Mouse (Mus musculus): ENCODE results near the gene Olfr981. TPM values are rescaled to one million over a fixed set of nuclear protein-coding genes. Genes with fewer than 3 reads are reported as not detected.
"Not testable (repeated sequence)": the region's sequence is repeated elsewhere in the genome, so short reads cannot be mapped to it uniquely, and the experiment has no call there.

Gene Olfr981
- not detected for total RNA-seq (2021)
- long read RNA-seq, experiment 1 = 0 reads
- long read RNA-seq, experiment 2 = 0 reads

DNA sequence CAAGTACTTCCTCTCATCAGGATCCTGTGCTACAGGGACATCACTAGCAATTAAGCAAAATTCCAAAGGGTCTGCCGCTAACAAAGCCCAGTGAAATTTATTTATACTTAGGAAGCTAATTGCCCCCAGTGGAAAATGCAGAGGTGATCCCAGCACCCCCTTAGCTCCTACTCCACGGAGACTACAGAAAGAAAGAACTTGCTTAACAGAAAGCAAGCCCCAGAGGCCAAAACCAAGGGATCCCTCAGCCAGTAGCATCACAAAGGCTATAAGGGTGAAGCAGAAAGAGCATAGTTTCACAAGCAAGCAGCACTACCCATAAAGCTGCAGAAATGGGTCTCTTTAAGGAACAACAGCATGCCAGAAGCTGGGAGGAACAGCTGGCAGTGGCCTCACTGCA lies at the start of gene Olfr981:
TSS of gene Olfr981 (plus strand) at position 301 of the 400 bp plus-strand sequence.
- DNase-seq (ENCODE audit: low spot score in 2 of 2) = no peak

DNA sequence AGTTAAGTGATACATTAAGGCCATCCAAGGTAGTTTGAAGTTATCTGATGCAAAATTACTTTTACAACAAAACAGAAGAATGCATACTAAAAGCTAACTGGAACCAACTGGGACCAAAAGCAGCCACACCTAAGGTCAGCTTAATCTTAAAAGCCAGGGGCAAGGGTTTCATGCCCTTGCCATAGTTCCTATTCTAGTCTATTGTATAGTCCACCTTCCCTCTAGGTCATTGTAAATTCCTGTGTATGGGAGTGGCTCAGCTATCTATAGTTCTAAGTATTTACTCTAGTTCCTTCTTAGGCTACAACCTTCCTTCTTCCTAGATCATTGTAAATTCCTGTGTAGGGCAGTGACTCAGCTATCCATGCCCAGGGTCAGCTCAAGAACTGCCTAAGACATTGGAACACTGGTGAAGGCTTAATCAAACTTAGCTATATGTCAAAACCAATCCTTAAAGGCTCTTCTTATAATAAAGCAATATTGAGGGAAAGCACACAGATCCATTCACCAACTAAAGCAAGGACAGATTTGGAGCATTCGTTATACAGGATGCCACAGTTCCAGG lies 44.6 kb upstream of the Olfr981 start:
- not testable (repeated sequence) for DNase-seq (ENCODE audit: low spot score in 2 of 2)

DNA sequence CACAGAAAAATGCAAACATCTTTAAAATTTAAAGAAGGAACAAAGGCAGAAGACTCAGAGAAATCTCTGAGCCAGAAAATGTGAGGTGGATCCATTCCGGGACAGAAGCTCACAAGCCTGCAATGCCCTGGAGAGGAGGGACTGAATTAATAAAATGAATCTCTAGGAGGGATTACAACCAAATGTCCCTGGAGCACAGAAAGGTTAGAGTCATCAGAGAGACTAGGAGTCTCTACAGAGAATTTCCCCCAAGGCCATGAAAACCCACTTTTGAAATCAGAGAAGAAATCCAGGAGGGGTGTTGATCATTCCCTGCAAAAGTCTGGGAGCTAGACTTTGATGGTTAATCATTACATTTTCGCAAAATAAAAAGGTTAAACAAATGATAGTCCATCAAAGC lies 29.5 kb upstream of the Olfr981 start, which contains the start of gene Olfr978:
TSS of gene Olfr978 (plus strand) at position 301 of the 400 bp plus-strand sequence.
- DNase-seq (ENCODE audit: low spot score in 2 of 2) = no peak

DNA sequence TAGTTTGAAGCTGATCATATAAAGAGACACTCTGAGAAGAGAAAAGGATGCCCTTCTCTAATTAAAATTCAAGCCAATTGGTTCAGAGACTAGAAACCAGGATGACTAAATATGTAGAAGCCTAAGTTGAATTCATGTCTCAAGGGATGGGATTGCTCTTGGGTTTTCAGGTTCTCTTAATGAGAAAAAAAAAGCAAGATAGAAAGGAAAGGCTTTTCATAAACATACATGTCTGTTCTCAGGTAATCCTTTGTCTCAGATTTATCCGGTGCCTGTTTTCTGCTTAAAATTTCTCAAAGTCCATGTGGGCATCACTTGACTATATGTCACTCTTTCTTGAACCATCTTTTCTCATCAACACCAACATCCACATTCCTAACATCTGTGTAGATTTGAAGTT lies 17.9 kb upstream of the Olfr981 start, which contains the start of gene Olfr979:
TSS of gene Olfr979 (minus strand) at position 101 of the 400 bp plus-strand sequence.
- no peak for DNase-seq (ENCODE audit: low spot score in 2 of 2)

DNA sequence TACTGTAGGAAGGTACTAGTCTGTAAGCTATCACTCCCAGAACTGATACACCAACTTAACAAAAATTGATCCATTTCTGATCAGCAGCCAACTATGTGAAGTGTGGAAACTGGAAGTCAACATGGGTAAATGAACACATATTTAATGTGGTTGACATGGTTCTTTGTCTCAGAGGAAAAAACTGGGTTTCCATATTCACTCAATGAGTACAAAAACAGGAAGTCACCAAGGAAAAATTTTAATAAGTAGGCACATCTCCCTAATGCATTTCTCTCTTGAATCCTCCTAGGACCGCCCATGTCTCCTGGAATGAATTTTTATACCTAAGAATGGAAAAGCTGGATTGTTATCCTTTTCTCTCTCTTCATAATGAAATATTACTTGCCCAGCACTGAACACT lies 11.8 kb upstream of the Olfr981 start, which contains the start of gene Olfr980:
TSS of gene Olfr980 (minus strand) at position 101 of the 400 bp plus-strand sequence.
- DNase-seq (ENCODE audit: low spot score in 2 of 2) = no peak

DNA sequence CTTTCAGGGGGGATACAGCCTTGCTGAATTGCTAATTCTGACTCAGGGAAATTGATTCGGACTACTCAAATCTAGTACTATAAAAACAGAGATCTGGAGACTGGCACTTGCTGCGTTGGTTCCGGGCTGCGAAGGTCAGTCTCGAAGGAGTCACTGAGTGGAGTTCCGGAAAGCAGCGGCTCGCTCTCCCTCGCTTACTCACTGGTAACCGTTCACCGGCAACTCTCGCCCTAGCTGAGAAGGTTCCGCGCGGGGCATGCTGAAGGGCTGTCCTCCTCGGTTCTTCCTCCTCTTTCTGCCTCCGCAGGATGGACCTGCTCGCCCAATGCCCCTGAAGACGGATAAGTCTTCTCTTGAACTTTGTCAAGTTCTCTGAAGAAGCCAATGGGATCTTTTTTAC lies 28.9 kb downstream of the Olfr981 start:
- no peak for DNase-seq (ENCODE audit: low spot score in 2 of 2)

DNA sequence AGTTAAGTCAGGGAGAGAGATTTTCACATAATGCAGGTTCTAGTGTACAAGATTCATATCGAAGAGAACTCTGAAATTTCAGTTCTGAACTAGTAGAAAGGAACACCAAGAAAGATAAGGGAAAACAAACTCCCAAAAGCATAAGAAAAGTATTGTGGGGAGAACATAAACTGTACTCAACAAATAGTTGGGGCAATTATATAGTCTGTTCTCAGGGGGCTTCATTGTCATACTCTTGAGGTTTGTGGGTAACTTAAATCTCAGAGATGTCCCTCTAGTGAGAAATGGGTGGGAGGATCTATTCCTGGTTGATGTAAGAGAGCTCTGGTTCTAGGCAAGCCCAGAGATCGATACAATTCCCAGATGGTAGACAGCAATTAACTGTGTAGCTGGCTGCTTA lies 52.3 kb downstream of the Olfr981 start, which contains the start of gene Olfr982:
TSS of gene Olfr982 (plus strand) at position 301 of the 400 bp plus-strand sequence.
- no peak for DNase-seq (ENCODE audit: low spot score in 2 of 2)

Other genes with a start within 250 kb of the Olfr981 start
- gene Olfr968, start 238.2 kb upstream of the Olfr981 start, total RNA-seq (2021) = not detected
- not detected for gene Olfr969, start 230.5 kb upstream of the Olfr981 start, total RNA-seq (2021)
- not detected for gene Olfr970, start 212.6 kb upstream of the Olfr981 start, total RNA-seq (2021)
- gene Olfr971, start 184.6 kb upstream of the Olfr981 start, total RNA-seq (2021) = not detected
- not detected for gene Olfr972, start 155.0 kb upstream of the Olfr981 start, total RNA-seq (2021)
- not detected for gene Olfr229, start 114.1 kb upstream of the Olfr981 start, total RNA-seq (2021)
- gene Olfr974, start 84.0 kb upstream of the Olfr981 start, total RNA-seq (2021) = not detected
- not detected for gene Olfr975, start 69.4 kb upstream of the Olfr981 start, total RNA-seq (2021)
- not detected for gene Olfr976, start 60.3 kb upstream of the Olfr981 start, total RNA-seq (2021)
- not detected for gene Olfr978, start 29.4 kb upstream of the Olfr981 start, total RNA-seq (2021)
- not detected for gene Olfr979, start 18.0 kb upstream of the Olfr981 start, total RNA-seq (2021)
- gene Olfr980, start 11.9 kb upstream of the Olfr981 start, total RNA-seq (2021) = not detected
- not detected for gene Olfr982, start 52.4 kb downstream of the Olfr981 start, total RNA-seq (2021)
- not detected for gene Olfr983, start 72.1 kb downstream of the Olfr981 start, total RNA-seq (2021)
- not detected for gene Olfr984, start 92.7 kb downstream of the Olfr981 start, total RNA-seq (2021)
- gene Olfr985, start 108.7 kb downstream of the Olfr981 start, total RNA-seq (2021) = under 1 TPM in 1 of 2 experiments, not detected in 1; 0.23 TPM
- gene Tmem225, start 126.7 kb downstream of the Olfr981 start, total RNA-seq (2021) = not detected
- gene Olfr986, start 159.5 kb downstream of the Olfr981 start, total RNA-seq (2021) = not detected
- 1 to 10 TPM; 3.9 to 4.8 TPM for gene Zfp202, start 170.9 kb downstream of the Olfr981 start, total RNA-seq (2021)
- gene Scn3b, start 247.8 kb downstream of the Olfr981 start, total RNA-seq (2021) = 10 to 100 TPM; 44.8 to 59.4 TPM

Measured in gastrocnemius, postnatal 4 days (tissue).